Mouse (Mus musculus) left cerebral cortex, adult 8-10 months (tissue): ENCODE results near the gene Sez6l. TPM values are rescaled to one million over a fixed set of nuclear protein-coding genes. Genes with fewer than 3 reads are reported as not detected.
A peak's percentile ranks its signal among the peaks of the same experiment; 100 is the strongest.

Experiments
- DNase-seq, 2 experiments: peaks; one replicate each; pipeline ENCODE4 v3.0.0; 2022; ENCODE audit warnings: low spot score in 2 of 2
- total RNA-seq, 4 experiments: library from RNA; stranded (reverse); gene quantifications; 2 replicates each; pipeline ENCODE4 v1.2.4; 2022

Sez6l gene
- total RNA-seq: 100 to 1,000 TPM; 133 to 138 (median 136) TPM

GRCm38 (mm10) chr5:112576993-112577670 lies at the start of gene Sez6l:
Gene Sez6l, minus strand, starts transcription at chr5:112577185.
- DNase-seq: peak; percentile 62 to 69

- DNase-seq: no peak
Measured at GRCm38 (mm10) chr5:112625555-112626160, 48.7 kb upstream of the Sez6l start.

- no peak for DNase-seq
Measured at GRCm38 (mm10) chr5:112622946-112623345, 46.0 kb upstream of the Sez6l start.

GRCm38 (mm10) chr5:112620256-112620655 lies 43.3 kb upstream of the Sez6l start:
- no peak for DNase-seq

GRCm38 (mm10) chr5:112619344-112619743 lies 42.4 kb upstream of the Sez6l start:
- DNase-seq: no peak

- DNase-seq: no peak
Measured at GRCm38 (mm10) chr5:112617602-112618247, 40.7 kb upstream of the Sez6l start.

GRCm38 (mm10) chr5:112615946-112616617 lies 39.1 kb upstream of the Sez6l start:
- no peak for DNase-seq

GRCm38 (mm10) chr5:112607867-112608516 lies 31.0 kb upstream of the Sez6l start:
- no peak for DNase-seq

GRCm38 (mm10) chr5:112607119-112607518 lies 30.1 kb upstream of the Sez6l start:
- DNase-seq: no peak

- DNase-seq: no peak
Measured at GRCm38 (mm10) chr5:112605371-112605770, 28.4 kb upstream of the Sez6l start.

- DNase-seq: no peak
Measured at GRCm38 (mm10) chr5:112604251-112604650, 27.3 kb upstream of the Sez6l start.

GRCm38 (mm10) chr5:112603594-112603993 lies 26.6 kb upstream of the Sez6l start:
- DNase-seq: no peak

- DNase-seq: no peak
Measured at GRCm38 (mm10) chr5:112600309-112600939, 23.4 kb upstream of the Sez6l start.

GRCm38 (mm10) chr5:112599538-112600308 lies 22.7 kb upstream of the Sez6l start:
- no peak for DNase-seq

GRCm38 (mm10) chr5:112597876-112598275 lies 20.9 kb upstream of the Sez6l start:
- DNase-seq: peak in 1 of 2 experiments; percentile 54

GRCm38 (mm10) chr5:112597307-112597706 lies 20.3 kb upstream of the Sez6l start:
- DNase-seq: no peak

- no peak for DNase-seq
Measured at GRCm38 (mm10) chr5:112596729-112597128, 19.7 kb upstream of the Sez6l start.

- DNase-seq: no peak
Measured at GRCm38 (mm10) chr5:112595701-112596632, 19.0 kb upstream of the Sez6l start.

- DNase-seq: no peak
Measured at GRCm38 (mm10) chr5:112591706-112592105, 14.7 kb upstream of the Sez6l start.
